Mouse (Mus musculus) neutrophil, adult 5-6 weeks (primary cell): Measurements from ENCODE around the gene OR5BS1P. TPM values are rescaled to one million over a fixed set of nuclear protein-coding genes. Genes with fewer than 3 reads are reported as not detected.
"Not testable (repeated sequence)": the region's sequence is repeated elsewhere in the genome, so short reads cannot be mapped to it uniquely, and the experiment has no call there.

Experiments used
- ATAC-seq: fragments of 151-379, 151-347 bp; 2 replicates; pipeline ENCODE4 v1.8.0; 2017; ENCODE audit warnings: mild to moderate bottlenecking, moderate TSS enrichment; ENCODE audit not compliant: insufficient number of reproducible peaks, poor library complexity, low FRiP score, severe bottlenecking; ENCODE audit errors: extremely low read depth
- total RNA-seq: library from RNA; stranded (forward); fragments of 200-1000 nt; gene quantifications from 2 replicates; pipeline ENCODE4 v1.2.3, GENCODE M21; 2017

OR5BS1P gene
- total RNA-seq, 1 experiment from 2014 or later, result not detected

DNA sequence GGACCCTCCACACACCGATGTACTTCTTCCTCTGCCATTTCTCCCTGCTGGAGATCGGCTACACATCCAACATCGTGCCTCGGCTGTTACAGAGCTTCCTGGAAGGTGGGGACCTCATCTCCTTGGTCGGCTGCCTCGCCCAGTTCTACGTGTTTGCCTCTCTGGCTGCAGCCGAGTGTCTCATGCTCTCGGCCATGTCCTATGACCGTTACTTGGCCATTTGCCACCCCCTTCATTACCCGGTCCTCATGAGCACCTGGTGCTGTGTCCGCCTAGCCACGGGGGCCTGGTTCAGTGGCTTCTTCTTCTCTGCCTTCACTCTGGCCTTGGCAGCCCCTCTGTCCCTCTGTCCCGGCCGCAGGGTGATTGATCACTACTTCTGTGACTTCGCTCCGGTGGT is 27.9 kb downstream of the OR5BS1P start:
- no peak for ATAC-seq

DNA sequence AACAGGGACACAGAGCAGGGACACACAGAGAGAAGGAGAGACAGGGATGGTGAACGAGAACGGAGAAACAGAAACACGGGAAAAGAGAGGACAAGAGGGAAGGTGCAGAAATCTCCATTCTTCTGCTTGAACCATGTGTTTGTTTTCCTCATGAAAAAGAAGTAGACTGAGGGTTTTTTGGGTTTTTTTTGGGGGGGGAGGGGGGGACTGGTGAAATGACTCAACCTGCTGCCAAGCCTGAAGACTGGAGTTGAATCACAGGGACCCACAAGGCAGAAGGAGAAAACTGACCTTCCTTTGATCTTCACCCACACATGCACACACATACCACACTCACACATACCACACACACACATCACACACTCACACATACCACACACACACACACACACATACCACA is 33.6 kb downstream of the OR5BS1P start:
- no peak for ATAC-seq

- ATAC-seq, result peak; percentile 76
Observed at GRCm38 (mm10) chr15:98504514-98504913, 34.8 kb downstream of the OR5BS1P start.

- no peak for ATAC-seq
Observed at GRCm38 (mm10) chr15:98506253-98506957, 36.7 kb downstream of the OR5BS1P start.

DNA sequence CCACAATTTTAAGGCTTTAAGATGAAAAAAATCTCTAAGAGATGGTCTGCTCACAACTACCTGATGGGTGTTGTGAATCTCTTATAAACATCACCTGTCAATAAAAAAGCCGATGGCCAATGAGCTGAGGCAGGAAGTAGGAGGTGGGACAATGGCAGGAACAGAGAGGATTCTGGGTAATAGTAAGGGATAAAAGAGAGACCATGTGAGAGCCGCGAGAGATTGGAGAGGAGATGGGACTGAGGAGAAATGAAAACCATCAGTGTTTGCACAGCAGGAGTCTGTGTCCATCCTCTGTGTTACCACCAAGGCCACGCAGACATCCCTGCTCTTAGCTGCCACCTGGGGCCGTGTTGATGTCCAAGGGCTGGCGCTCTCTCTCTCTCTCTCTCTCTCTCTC is 37.6 kb downstream of the OR5BS1P start:
- no peak for ATAC-seq

DNA sequence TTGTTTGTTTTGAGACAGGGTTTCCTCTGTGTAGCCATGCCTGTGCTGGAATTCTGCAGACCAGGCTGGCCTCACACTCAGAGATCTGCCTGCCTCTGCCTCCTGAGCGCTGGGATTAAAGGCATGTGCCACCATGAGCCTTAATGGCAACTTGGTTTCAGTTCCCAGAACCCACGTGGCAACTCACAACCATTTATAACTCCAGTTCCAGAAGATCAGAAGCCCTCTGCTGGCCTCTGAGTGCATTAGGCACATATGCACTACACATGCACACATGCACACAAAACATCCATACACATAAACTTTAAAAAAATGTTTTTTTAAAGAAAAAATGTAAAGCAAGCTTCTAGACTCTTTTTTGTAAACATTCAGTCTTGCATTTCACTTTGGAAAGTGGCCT is 39.7 kb downstream of the OR5BS1P start:
- ATAC-seq, result no peak

DNA sequence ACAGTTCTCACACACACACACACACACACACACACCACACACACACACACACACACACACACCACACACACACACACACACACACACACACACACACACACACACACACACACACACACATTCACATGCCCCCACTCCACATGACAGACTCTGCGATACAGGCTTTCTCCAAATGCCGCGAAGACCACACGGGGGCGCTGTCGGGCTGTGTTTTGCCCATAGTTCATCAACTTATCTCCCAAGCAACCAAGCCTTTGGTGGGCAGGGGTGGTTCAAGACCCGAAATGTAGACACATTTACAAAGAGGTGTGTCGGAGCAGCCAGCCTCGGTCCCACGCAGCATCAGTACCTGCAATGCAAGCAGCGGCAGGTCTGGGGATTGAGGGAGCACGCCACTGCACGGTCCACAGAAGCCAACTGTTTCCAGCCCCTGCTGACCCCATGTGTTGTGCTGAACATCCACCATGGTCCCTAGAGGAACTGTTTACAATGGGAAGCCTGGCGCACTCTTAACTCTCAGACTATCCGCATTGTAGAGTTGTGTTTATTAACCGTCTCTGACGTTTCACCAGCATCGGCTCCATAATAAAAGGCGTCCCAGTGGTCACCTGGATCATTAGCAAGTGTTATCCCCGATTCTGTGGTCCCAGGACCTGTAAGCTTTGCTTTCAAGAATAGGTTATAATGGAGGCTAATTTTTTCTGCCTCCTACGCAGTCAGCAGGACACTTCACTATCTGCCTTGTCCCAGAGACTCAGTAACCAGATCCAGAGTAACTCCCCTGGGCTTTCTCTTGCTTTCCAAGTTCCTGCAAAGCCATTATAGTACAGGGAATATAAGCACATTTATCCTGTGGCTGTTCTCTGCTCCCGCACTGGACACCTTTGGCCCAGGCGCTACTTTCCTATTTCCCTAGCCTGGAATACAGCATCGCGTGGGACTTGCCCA is 41.0 kb downstream of the OR5BS1P start:
- ATAC-seq, result peak; percentile 74

DNA sequence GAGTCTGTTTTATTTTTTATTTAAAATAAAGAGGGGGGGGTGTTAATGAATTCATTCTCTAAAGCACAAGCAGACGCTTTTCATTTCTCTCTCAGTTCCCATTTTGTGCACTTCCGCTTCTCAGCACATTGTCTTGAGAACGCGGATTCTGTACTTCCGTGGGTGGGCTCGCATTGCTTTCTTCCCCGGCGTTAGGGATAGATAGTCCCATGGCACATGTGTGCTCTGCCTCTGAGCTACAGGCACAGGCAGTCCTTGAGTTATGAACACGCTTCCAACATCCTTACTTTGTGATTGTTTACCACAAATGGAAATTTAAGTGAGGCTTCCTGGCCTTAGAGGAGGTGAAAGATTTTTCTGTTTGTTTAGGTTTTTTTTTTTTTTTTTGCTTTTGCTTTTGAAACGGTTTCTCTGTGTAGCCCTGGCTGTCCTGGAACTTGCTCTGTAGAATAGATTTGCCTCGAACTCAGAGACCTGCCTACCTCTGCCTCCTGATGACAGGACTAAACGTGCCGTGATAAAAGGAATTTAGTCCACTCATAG is 41.8 kb downstream of the OR5BS1P start:
- ATAC-seq, result peak; percentile 52

- no peak for ATAC-seq
Observed at GRCm38 (mm10) chr15:98512232-98512631, 42.5 kb downstream of the OR5BS1P start.

GRCm38 (mm10) chr15:98512799-98513321 is 43.2 kb downstream of the OR5BS1P start:
- ATAC-seq, result no peak

DNA sequence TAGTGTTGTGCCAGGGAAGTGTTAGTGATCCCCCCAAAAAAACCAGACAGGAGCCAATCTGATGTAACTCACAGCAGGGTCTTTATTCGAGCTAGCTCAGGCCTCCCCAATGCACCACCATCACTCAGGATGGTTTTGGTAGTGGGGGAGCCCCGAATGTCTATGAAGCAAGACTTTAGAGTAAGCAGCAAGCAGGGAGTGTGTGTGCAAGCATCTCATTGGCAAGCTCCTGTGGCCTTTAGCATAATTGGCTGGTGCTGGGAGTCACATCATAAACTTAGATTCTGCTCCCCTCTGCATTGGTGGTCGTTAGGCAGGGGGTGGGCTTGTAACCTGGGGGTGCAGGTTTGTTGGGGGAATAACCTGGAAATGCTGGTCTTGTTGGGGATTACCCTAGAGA is 44.0 kb downstream of the OR5BS1P start:
- not testable (repeated sequence) for ATAC-seq

DNA sequence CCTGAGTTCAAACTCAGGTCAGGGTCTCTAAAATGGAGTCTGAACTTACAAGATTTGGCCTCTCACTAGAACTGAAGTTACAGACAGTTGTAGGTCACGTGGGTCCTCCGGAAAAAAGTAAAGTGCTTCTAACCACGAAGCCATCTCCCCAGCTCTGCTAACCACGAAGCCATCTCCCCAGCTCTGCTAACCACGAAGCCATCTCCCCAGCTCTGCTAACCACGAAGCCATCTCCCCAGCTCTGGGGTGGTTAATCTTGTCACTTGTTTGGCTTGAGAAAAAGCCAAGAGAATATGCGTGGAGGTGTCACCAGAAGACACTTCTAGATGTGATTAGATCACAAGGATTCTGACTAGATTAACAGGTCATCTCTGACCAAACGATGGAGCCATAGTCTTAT is 44.5 kb downstream of the OR5BS1P start:
- ATAC-seq, result peak; percentile 23; the same call in 1 of the 2 replicates

DNA sequence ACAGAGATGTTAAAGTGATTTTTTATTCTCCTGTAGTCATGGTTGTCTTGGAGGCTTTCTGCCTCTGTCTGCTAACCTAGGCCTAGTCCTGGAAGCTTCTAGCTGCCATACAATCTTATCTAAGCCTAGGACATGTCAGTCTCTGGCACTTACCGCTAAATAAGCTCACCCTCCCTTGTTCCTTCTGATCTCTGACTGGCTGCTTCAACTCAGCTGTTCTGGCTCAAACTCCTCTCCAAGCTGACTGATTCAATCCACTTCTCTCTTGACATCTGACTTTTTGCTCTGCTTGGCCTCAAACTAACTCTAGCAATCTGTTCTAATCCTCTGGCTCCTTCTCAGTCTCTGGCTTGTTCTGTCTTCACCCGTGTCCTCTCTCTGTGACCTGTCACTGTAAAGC is 45.1 kb downstream of the OR5BS1P start:
- ATAC-seq, result not testable (repeated sequence)

DNA sequence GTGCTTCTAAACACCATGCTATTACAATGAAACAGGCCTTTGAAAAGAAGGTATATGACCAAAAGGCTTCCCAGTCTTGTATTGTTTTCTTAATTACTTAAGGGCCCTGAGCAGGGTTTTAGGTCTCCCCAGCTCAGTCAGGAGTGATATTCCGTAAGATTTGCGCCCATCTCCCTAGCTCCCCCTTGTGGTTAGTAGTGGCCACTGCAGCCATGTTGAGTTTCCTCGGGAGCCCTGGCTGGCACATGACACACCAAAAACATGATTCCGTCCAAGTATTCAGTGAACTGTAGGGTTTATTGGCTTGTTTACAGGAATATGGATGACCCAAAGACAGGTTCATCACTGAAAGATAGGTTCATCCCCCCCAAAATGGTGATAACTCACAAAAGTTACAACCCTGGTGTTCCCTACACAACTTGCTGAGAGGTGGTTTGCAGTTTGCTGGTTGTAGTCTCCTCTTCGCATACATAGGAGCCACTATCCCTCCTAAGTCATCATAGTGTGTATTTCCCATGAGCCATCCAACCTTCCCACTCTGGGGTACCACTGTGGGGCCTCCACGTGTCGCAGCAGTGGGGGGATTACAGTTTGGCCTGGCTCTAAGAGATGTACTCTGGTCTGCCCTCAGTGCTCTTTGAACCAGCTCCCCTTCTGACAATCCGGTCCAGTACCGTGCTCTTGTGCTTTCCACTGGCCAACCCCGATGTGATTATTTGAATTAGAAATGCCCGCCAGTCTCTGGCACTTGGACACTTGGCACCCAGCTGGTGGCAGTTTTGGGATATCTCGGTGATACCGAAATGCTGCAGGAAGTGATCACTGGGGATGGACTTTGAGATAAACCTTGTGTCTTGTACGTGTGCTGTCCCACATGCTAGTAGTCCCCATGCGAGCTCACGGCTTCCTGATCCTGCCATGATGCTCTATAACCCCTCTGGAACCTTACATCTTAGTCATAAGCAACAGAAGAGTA is 48.0 kb downstream of the OR5BS1P start:
- ATAC-seq, result peak; percentile 74

DNA sequence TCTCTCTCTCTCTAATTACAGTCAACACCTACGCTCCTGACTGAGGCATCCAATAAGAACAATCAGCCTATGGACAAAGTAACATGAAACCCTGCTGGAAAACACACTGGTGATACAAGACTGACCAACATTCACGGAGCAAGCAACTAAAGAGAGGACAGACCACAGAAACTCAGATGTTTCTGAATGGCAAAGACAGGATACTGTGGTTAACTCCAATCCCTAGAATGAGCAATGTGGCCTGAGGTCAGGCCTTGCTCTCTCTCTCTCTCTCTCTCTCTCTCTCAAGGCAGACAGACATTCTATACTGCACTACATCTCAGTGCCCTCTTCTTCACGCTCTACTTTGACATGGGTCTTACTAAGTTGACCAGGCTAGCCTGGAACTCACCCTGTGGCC is 51.5 kb downstream of the OR5BS1P start:
- no peak for ATAC-seq

- ATAC-seq, result no peak
Observed at GRCm38 (mm10) chr15:98526057-98526456, 56.4 kb downstream of the OR5BS1P start.

DNA sequence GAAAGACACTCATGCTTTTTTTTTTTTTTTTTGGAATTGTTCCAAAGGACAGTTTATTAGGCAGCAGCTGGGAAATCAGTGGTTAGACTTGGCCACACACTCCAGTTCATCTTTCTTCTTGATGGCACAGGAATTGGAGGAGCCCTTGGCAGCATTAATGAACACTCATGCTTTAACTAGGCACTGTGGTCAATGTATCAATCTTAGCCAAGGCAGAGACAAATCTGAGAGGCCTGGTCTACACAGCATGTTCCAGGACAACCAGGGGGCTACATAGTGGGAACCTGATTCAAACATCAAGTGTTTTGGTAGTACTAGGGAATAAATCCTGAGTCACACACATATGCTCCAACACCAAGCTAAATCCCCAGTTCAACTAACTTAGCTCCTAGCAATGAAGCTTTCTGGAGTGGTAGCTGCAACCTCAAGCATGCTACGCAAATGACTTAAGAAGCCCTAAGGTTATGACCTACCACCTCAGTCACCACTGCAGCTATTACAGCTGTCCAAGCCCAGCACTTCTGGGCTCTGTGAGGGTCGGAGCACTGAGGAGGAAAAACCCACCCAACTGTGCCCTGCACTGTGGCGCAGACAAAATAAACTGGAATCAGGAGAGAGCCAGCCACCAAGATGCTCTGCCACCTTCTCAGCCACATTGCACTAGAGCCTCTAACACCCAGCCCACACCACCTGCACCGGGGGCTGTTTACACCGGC is 57.5 kb downstream of the OR5BS1P start:
- no peak for ATAC-seq

- ATAC-seq, result no peak
Observed at GRCm38 (mm10) chr15:98528066-98528563, 58.4 kb downstream of the OR5BS1P start.
